Mouse (Mus musculus): ENCODE results near the gene Prmt1. TPM values are rescaled to one million over a fixed set of nuclear protein-coding genes. Genes with fewer than 3 reads are reported as not detected.
A peak's percentile ranks its signal among the peaks of the same experiment; 100 is the strongest.

Prmt1 gene
- total RNA-seq, 2 experiments from 2014 or later: 119 to 128 TPM

- intact Hi-C loops (cut with DNase I): loop anchor here (5.0 to 10.0 kb wide), 2 partner anchors 35 to 233 kb away; no protein-coding TSS in a partner anchor
- peak; percentile 65 to 71 for DNase-seq
These were observed 29.1 kb downstream of the Prmt1 start for GRCm38 (mm10) chr7:44957183-44957835.

GRCm38 (mm10) chr7:44956266-44956665 lies 30.1 kb downstream of the Prmt1 start:
- intact Hi-C loops (cut with DNase I): loop anchor here (5.0 to 10.0 kb wide), 2 partner anchors 34 to 231 kb away; no protein-coding TSS in a partner anchor
- no peak for DNase-seq

GRCm38 (mm10) chr7:44955628-44956027 lies 30.7 kb downstream of the Prmt1 start:
- intact Hi-C loops (cut with DNase I): loop anchor here (5.0 to 10.0 kb wide), 2 partner anchors 33 to 231 kb away; no protein-coding TSS in a partner anchor
- no peak for DNase-seq

GRCm38 (mm10) chr7:44954091-44954885 lies 32.1 kb downstream of the Prmt1 start:
- intact Hi-C loops (cut with DNase I): loop anchor here (5.0 to 10.0 kb wide), 2 partner anchors 57 to 229 kb away; partner anchors contain the start of gene Fuz
- DNase-seq: peak in 1 of 2 experiments; percentile 1

GRCm38 (mm10) chr7:44953561-44953960 lies 32.8 kb downstream of the Prmt1 start:
- intact Hi-C loops (cut with DNase I): loop anchor here (5.0 to 10.0 kb wide), 2 partner anchors 56 to 229 kb away; partner anchors contain the start of gene Fuz
- no peak for DNase-seq

- peak; percentile 88 to 90 for DNase-seq
- intact Hi-C loops (cut with DNase I): loop anchor here (5.0 to 10.0 kb wide), 2 partner anchors 55 to 228 kb away; partner anchors contain the start of gene Fuz
These were observed 33.6 kb downstream of the Prmt1 start for GRCm38 (mm10) chr7:44952611-44953306.

GRCm38 (mm10) chr7:44951960-44952359 lies 34.4 kb downstream of the Prmt1 start:
- intact Hi-C loops (cut with DNase I): loop anchor here (2.0 to 10.0 kb wide), 3 partner anchors 21 to 227 kb away; partner anchors contain the start of gene Fuz

GRCm38 (mm10) chr7:44949922-44950321 lies 36.4 kb downstream of the Prmt1 start:
- intact Hi-C loops (cut with DNase I): loop anchor here (2.0 to 10.0 kb wide), 3 partner anchors 19 to 225 kb away; partner anchors contain the start of gene Fuz
- DNase-seq: no peak

More at GRCm38 (mm10) chr7:44951960-44952359, 34.4 kb downstream of the Prmt1 start:
- peak; percentile 70 to 71 for DNase-seq

GRCm38 (mm10) chr7:44942904-44943303 lies 43.5 kb downstream of the Prmt1 start, which contains the start of gene Tsks:
Gene Tsks (plus strand): TSS chr7:44943204.
- intact Hi-C loops (cut with DNase I): no loop called here
- DNase-seq: no peak

GRCm38 (mm10) chr7:44938680-44939079 lies 47.7 kb downstream of the Prmt1 start:
- DNase-seq: no peak
- intact Hi-C loops (cut with DNase I): no loop called here

GRCm38 (mm10) chr7:44929204-44930151 lies 56.9 kb downstream of the Prmt1 start, which contains the start of gene Ap2a1:
Gene Ap2a1 (minus strand): TSS chr7:44929496.
- DNase-seq: peak; percentile 98 to 99
- intact Hi-C loops (cut with DNase I): loop anchor here (2.0 to 5.0 kb wide), 2 partner anchors 21 to 38 kb away; no protein-coding TSS in a partner anchor

GRCm38 (mm10) chr7:44928570-44928969 lies 57.8 kb downstream of the Prmt1 start:
- intact Hi-C loops (cut with DNase I): loop anchor here (5.0 kb wide), 1 partner anchor 39 kb away; no protein-coding TSS in a partner anchor
- no peak for DNase-seq

Small RNA genes lying within 50 kb of the gene (microRNA-seq; reads per million reads assigned to microRNA genes)
- gene Mir7054: 1.2 to 1.6 reads per million in 2 experiments

Other genes starting within 250 kb of the Prmt1 start
- gene Vrk3, start 238.2 kb downstream of the Prmt1 start, total RNA-seq (2021): 10 to 100 TPM; 25.4 to 28.1 TPM
- under 1 TPM; 0.14 to 0.15 TPM for gene Zfp473, start 235.5 kb downstream of the Prmt1 start, total RNA-seq (2021)
- gene Nup62, start 170.5 kb downstream of the Prmt1 start, total RNA-seq (2021): 10 to 100 TPM; 31.6 to 33.3 TPM
- 1 to 10 TPM in 1 of 2 experiments, under 1 TPM in 1; 0.72 to 1.1 TPM for gene Il4i1, start 170.2 kb downstream of the Prmt1 start, total RNA-seq (2021)
- 10 to 100 TPM; 52.4 to 57.4 TPM for gene Atf5, start 169.9 kb downstream of the Prmt1 start, total RNA-seq (2021)
- 10 to 100 TPM; 61.1 to 63.3 TPM for gene Akt1s1, start 137.6 kb downstream of the Prmt1 start, total RNA-seq (2021)
- gene Tbc1d17, start 137.5 kb downstream of the Prmt1 start, total RNA-seq (2021): 10 to 100 TPM; 41.0 to 42.8 TPM
- gene Pnkp, start 129.4 kb downstream of the Prmt1 start, total RNA-seq (2021): 10 to 100 TPM; 17.6 to 18.8 TPM
- 100 to 1,000 TPM; 149 to 160 TPM for gene Ptov1, start 116.8 kb downstream of the Prmt1 start, total RNA-seq (2021)
- 10 to 100 TPM; 60.3 to 68.6 TPM for gene Med25, start 93.9 kb downstream of the Prmt1 start, total RNA-seq (2021)
- gene Fuz, start 90.5 kb downstream of the Prmt1 start, total RNA-seq (2021): 10 to 100 TPM in 1 of 2 experiments, 1 to 10 TPM in 1; 9.0 to 18.1 TPM
- 10 to 100 TPM; 74.5 to 82.2 TPM for gene Ap2a1, start 57.1 kb downstream of the Prmt1 start, total RNA-seq (2021)
- gene Tsks, start 43.4 kb downstream of the Prmt1 start, total RNA-seq (2021): not detected
- 1 to 10 TPM; 3.1 to 3.5 TPM for gene Cpt1c, start 11.7 kb downstream of the Prmt1 start, total RNA-seq (2021)
- 10 to 100 TPM; 36.5 to 40.2 TPM for gene Irf3, start 11.1 kb upstream of the Prmt1 start, total RNA-seq (2021)
- 10 to 100 TPM; 10.4 to 12.3 TPM for gene Bcl2l12, start 12.1 kb upstream of the Prmt1 start, total RNA-seq (2021)
- 10 to 100 TPM; 53.8 to 56.1 TPM for gene Scaf1, start 29.8 kb upstream of the Prmt1 start, total RNA-seq (2021)
- 10 to 100 TPM; 60.7 to 62.8 TPM for gene Rras, start 31.4 kb upstream of the Prmt1 start, total RNA-seq (2021)
- gene Prr12, start 66.3 kb upstream of the Prmt1 start, total RNA-seq (2021): 10 to 100 TPM; 27.2 to 28.3 TPM
- gene Nosip, start 75.9 kb upstream of the Prmt1 start, total RNA-seq (2021): 10 to 100 TPM; 27.7 to 33.7 TPM
- 10 to 100 TPM; 11.1 to 11.4 TPM for gene Prrg2, start 76.1 kb upstream of the Prmt1 start, total RNA-seq (2021)
- 10 to 100 TPM; 46.0 to 53.7 TPM for gene Rcn3, start 105.7 kb upstream of the Prmt1 start, total RNA-seq (2021)
- 10 to 100 TPM; 72.0 to 76.7 TPM for gene Fcgrt, start 117.3 kb upstream of the Prmt1 start, total RNA-seq (2021)
- gene Rps11, start 137.9 kb upstream of the Prmt1 start, total RNA-seq (2021): 100 to 1,000 TPM; 582 to 636 TPM
- 100 to 1,000 TPM; 573 to 686 TPM for gene Rpl13a, start 142.2 kb upstream of the Prmt1 start, total RNA-seq (2021)
- gene Gm45713, start 149.7 kb upstream of the Prmt1 start, total RNA-seq (2021): under 1 TPM in 1 of 2 experiments, not detected in 1; 0.45 TPM
- 1 to 10 TPM; 4.3 to 5.8 TPM for gene Flt3l, start 149.9 kb upstream of the Prmt1 start, total RNA-seq (2021)
- gene Pih1d1, start 167.7 kb upstream of the Prmt1 start, total RNA-seq (2021): 10 to 100 TPM; 27.7 to 31.2 TPM
- 10 to 100 TPM; 20.3 to 27.3 TPM for gene Aldh16a1, start 168.0 kb upstream of the Prmt1 start, total RNA-seq (2021)
- gene Slc17a7, start 177.4 kb upstream of the Prmt1 start, total RNA-seq (2021): 10 to 100 TPM in 1 of 2 experiments, 1 to 10 TPM in 1; 8.1 to 11.5 TPM
- gene Gfy, start 193.0 kb upstream of the Prmt1 start, total RNA-seq (2021): not detected
- not detected for gene Pth2, start 194.4 kb upstream of the Prmt1 start, total RNA-seq (2021)
- gene Ccdc155, start 218.3 kb upstream of the Prmt1 start, total RNA-seq (2021): not detected
- gene Dkkl1, start 225.6 kb upstream of the Prmt1 start, total RNA-seq (2021): not detected
- 10 to 100 TPM; 10.1 to 14.4 TPM for gene Tead2, start 229.2 kb upstream of the Prmt1 start, total RNA-seq (2021)

All from heart, postnatal 14 days (tissue).